Mouse (Mus musculus) lung, postnatal 14 days (tissue): Measurements from ENCODE around the gene C2cd2.
"Not testable (repeated sequence)": the region's sequence is repeated elsewhere in the genome, so short reads cannot be mapped to it uniquely, and the experiment has no call there.

ENCODE experiments used
- DNase-seq: peaks from one replicate; pipeline ENCODE4 v3.0.0; 2021

Gene C2cd2

GRCm38 (mm10) chr16:97962151-97962948, at the start of gene C2cd2, which contains the start of gene Zbtb21:
TSS of gene C2cd2 (minus strand) at chr16:97962598.
TSS of gene Zbtb21 (minus strand) at chr16:97962622.
- peak; percentile 98 for DNase-seq

DNA sequence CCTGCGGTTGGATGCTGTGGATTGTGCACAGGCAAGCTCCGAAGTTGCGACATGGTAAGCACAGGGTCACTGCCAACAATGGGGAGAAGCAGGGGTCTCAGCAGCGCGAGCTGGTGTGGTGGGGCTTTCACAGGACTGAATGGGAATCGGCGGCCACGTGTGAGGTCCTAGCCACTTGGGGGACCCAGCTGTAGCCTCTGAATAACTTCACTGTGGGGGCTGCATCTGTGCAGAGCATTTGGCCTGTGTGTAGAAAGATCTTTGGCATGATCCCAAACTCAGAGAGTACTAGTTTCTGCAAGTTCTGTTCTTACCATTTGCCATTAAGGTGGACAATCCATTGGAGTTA, 35.0 kb upstream of the C2cd2 start:
- not testable (repeated sequence) for DNase-seq

DNA sequence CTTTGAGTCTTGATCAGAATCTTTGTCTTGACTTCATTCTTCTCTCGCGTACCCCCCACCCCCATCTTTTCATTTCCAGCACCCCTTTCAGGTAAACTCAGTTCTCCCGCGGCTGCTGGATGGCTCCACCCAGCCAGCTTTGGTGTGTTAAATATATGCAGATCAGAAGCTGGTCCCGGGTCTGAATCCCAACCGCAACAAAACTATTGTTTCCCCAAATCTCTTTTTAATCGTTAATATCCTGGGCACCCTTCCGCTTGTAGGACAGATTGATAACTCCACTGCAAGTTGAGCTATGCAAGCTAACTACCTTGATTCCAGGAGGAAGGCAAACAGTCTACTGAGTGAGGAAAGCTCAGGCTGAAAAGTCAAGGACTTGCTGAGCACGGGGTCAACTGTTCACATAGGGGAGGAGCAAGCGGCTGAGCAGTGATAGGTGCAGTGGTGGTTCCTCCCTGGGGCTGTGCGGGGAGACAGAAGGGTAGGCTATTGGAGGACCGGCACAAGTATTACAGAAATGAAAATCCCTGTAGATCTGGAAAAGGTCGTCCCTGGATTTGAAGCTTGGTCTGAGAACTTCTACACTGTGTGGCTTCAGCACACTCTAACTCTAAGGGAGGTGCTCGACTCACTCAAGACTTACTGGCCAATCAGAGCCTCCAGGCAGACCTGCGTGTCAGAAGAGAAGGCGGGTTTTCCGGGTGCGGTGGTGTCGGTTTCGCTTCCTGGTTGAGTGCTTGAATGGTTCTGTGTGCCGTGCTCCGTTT, 34.4 kb upstream of the C2cd2 start, which contains the start of gene B230307C23Rik:
Gene B230307C23Rik, plus strand, starts transcription at position 700 of the 767 bp plus-strand sequence.
- peak; percentile 85 for DNase-seq

GRCm38 (mm10) chr16:97995849-97996615, 33.6 kb upstream of the C2cd2 start:
- DNase-seq: peak; percentile 4

DNA sequence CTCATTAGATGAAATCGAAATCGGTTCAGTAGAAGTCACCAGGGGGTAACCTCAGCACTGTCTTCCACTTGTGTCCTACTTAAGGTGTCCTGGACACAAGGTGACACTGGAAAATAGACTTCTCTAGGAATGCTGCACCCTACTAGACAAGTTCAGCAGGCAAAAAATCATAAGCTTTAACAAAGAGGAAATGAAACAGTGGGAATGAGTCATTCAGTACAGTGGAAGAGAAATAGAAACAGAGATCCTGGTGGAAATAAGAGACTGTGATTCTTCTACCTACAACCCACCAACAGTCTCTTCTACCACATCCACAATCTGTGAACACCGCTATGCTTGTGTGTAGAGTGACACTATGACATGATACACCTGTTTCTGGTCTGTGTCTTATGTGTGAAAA, 30.1 kb upstream of the C2cd2 start:
- not testable (repeated sequence) for DNase-seq

DNA sequence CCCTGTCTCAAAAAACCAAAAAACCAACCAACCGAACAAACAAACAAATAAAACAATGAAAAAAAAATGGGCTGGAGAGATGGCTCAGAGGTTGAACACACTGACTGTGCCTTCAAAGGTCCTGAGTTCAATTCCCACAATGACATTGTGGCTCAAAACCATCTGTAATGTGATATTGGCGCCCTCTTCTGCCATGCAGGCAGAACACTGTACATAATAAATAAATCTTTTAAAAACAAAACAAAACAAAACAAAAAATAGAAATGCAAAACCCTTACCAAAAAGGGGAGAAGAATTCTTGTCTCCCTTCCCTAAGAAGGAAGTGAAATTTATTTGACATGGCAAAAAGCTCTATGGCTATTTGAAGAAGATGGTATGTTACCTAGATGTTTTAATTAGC, 29.1 kb upstream of the C2cd2 start:
- no peak for DNase-seq

- no peak for DNase-seq
Observed at GRCm38 (mm10) chr16:97984589-97984988, 22.2 kb upstream of the C2cd2 start.

DNA sequence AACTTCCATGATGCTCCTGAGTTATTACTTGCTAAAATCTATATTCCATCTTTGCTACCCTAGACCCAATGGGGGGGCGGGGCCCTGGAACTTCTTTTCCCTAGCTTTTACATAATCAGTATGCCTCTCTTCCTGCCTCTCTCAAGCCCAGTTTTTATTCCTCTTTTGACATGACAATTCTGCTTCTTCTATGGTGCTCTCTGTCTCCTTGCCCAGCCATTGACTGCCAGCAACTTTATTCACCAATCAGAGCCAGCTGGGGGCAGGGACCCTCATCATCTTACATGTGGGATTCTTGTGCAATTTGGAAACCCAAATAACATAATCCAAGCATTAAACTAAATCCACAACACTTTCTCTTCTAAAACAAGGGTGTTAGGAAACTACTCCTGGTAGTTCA, 19.0 kb upstream of the C2cd2 start:
- no peak for DNase-seq

GRCm38 (mm10) chr16:97977722-97978121, 15.3 kb upstream of the C2cd2 start:
- no peak for DNase-seq

- DNase-seq: no peak
Observed at GRCm38 (mm10) chr16:97977277-97977676, 14.9 kb upstream of the C2cd2 start.

- DNase-seq: no peak
Observed at GRCm38 (mm10) chr16:97963956-97964540, 1.6 kb upstream of the C2cd2 start.

- DNase-seq: no peak
Observed at GRCm38 (mm10) chr16:97961381-97962150, 832 bp downstream of the C2cd2 start.

DNA sequence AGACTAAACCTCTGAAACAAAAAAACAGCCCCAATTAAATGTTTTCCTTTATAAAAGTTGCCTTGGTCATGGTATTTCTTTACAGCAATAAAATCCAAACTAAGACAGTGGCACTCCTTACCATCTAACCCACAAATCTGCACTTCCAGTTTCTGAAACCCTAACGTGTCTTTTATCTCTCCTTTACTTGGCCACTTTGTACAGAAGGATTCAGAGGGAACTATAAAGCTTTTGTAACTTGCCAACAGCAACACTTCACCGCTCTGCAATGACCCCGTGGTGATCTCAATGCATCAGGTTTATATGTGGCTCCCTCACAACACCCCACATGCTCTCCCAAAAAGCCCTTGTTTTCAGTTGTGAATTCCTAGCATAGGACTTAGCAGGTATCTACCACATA, 2.0 kb downstream of the C2cd2 start:
- DNase-seq: no peak

DNA sequence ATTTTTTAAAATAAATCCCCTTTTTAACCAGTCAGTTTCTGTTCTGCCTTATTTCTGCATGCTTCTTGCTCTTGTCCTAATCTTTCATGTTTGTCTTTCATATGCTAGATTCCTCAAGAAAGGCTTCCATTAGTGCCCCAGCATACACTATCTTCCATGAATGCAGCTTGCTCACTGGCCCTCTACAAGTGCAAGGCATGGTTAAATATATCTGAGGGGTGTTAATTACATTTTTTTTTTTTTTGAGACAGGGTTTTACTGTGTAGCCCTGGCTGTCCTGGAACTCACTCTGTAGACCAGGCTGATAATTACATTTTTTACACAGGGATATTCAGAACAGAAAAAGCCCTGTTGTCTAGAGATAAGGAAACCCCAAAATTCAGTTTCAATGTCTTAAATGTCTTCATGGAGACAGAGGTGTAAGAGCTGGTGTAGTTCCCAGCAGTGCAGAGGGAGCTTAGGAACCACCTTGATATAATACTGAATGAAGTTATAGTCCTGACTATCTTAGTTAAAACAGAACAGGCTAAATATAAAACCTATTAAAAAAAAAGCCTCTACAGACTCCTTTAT, 3.9 kb downstream of the C2cd2 start:
- no peak for DNase-seq

GRCm38 (mm10) chr16:97957626-97958025, 4.8 kb downstream of the C2cd2 start:
- no peak for DNase-seq

- DNase-seq: no peak
Observed at GRCm38 (mm10) chr16:97956011-97956410, 6.4 kb downstream of the C2cd2 start.

DNA sequence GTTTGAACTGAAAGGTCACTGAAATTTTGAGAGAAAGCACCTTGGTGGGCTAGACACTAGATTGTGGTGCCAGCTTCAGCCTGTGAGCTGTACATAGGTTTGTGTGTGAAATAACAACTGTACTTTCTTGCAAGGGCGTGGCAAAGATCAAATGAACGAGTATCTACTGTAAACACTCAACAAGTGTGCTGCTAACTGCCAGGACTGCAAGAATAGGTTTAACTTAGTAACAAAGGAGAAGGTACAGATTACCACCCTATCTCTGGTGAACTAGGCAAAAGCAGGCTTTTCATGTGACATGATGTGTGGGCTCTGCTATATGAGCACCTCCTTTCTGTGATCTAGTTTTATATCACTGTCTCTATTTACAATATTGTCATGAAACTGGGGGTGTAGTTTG, 9.1 kb downstream of the C2cd2 start:
- DNase-seq: no peak

DNA sequence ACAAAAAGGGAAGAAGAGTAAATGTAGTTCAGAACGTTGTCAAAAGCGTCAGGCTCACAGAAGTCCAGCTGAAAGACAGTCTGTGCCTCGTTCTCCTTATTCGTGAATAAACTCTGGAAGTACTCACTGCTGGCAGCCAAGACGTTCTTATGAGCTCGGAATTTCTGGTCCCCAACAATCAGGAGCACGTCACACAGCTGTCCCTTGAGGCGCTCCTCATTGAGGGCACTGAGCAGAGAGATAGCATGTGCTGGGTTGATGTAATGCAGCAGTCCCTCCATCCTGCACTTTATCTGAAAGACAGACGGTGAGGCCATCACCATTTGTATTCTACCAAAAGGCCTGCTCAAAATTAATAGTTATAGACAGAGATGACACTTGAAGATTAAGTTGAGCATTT, 9.6 kb downstream of the C2cd2 start:
- DNase-seq: no peak

- no peak for DNase-seq
Observed at GRCm38 (mm10) chr16:97952371-97952770, 10.0 kb downstream of the C2cd2 start.

GRCm38 (mm10) chr16:97950061-97950460, 12.3 kb downstream of the C2cd2 start:
- DNase-seq: no peak

GRCm38 (mm10) chr16:97948836-97949235, 13.6 kb downstream of the C2cd2 start:
- no peak for DNase-seq

GRCm38 (mm10) chr16:97946993-97947392, 15.4 kb downstream of the C2cd2 start:
- not testable (repeated sequence) for DNase-seq
